Mouse (Mus musculus): Measurements from ENCODE around the gene D930007J09Rik.
A peak's percentile ranks its signal among the peaks of the same experiment; 100 is the strongest.

The D930007J09Rik gene

DNA sequence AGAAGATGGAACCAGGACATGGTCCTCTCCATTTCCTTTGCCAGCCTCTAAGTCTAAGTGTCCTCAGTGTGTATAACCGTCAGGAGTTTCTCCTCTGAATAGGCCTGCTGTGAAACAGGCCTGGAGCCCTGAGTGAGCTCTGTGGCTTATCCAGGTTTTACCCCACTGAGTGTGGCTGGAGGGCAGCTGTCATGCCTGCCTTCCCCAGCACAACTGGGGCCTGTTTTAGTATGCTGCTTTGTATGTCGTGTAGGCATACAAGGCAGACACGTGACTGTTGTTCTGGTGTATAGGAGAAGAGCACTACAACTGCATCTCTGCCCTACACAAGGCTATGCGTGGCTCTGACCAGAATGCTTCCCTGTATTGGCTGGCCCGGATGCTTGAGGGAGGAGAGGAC lies 17.3 kb upstream of the D930007J09Rik start:
- no peak for DNase-seq (ENCODE audit: low spot score)

DNA sequence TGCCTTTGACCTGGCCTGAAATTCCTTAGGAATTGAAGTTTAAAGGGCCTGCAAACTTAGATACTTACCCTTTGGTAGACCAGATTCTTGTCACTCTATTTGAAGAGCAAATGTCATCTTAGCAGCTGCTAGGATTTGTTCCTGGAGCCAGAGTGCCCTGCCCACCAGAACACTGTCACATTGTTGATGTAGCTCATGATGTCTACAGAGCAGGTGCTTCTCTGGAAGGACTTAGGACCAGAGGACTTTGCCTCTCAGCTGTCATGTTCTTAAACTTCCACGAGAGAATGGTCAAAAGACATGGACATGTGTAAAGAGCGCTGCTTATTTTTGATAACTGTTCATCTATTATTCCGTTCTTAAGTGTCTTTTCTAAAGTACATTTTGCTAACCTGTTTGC lies 16.6 kb upstream of the D930007J09Rik start:
- no peak for DNase-seq (ENCODE audit: low spot score)

DNA sequence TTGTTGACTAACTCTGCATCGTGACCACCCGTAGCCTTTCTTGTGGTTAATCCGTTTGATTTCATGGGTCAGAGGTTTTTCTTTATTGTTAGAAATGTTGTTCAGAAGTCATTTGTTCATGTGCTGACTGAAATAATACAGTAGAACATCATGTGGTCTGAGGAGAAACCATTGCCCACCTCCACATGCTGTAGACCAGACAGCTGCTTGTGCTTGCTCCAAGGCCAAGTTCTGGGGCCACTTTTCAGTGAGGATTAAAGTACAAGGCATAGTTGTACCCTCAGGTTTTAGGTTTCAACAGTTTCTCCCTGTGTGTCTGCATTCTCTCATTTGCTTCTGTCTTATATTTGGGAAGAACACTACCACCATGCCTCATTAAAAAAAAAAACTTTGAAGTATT lies 5.0 kb upstream of the D930007J09Rik start:
- no peak for DNase-seq (ENCODE audit: low spot score)

DNA sequence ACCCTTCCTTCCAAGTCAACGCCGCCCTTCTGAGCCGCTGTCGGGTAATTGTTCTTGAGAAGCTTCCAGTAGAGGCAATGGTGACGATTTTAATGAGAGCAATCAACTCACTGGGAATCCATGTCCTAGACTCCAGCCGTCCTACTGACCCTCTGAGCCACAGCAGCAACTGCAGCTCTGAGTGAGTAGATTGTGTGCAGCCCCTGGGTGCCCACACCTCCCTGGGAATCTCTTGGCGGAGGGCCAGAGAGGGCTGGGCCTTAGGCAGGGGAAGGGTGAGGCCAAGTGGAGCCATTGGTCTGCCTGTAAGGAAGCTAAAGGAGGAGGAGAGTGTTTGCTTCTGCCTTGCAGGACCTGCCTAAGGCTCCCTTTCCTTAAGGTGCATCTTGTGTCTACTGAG lies 4.2 kb upstream of the D930007J09Rik start:
- DNase-seq (ENCODE audit: low spot score): no peak

DNA sequence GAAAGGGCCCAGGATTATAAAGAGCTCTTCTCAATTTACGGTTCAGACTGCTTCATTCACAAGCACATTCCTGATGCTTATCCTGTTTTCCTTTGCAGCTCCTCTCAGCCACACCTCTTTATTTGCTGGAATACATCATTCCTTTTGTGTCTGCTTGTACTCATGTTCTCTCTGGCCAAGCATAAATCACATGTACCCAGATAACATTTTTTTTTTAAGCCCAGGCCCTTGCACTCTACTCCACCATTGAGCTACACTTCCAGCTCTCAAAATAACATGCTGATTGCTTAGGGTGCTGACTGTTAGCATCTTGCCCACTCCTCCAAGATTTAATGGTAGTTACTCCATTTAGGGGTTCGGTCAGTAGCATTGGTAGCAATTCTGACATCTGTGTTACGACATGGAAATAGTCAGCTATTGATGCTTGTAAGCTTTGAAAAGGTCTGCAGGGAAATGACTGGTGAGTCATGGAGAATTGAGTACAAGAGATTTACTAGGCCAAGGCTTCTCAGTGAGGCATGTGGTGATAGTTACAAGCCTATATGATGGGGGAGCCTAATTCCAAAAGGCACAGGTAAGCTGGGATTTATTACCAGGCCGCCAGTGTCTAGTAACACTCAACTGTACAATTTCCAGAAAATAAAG lies 1.2 kb upstream of the D930007J09Rik start:
- no peak for DNase-seq (ENCODE audit: low spot score)

DNA sequence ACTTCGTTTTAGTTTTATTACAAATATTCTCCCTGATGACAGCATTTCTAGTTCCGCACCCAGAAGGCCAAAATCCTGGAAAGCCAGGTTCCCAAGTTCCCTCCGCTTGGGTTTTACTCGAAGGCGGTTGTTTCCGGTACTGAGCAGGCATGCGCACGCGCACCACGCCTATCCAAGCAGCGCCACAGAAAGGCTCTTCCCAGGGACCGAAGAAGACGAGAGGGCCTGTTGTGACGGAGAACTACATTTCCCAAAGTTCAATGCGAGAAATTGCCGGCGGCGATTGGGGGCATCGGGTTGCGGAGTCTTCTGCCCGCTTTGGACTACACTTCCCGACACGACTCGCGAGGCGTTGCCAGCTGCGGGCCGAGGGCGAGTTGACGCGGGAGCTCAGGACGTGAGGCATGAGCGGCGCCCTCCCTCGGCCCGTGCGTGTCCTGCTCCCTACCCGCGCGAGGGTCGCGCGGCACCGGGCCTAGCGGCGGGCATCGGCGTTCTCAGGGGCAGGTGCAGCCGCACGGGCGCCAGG lies 892 bp downstream of the D930007J09Rik start, which contains the start of gene Wrnip1:
Wrnip1 (plus strand) TSS at position 346 of the 529 bp plus-strand sequence.
- peak; percentile 99 for DNase-seq (ENCODE audit: low spot score)

DNA sequence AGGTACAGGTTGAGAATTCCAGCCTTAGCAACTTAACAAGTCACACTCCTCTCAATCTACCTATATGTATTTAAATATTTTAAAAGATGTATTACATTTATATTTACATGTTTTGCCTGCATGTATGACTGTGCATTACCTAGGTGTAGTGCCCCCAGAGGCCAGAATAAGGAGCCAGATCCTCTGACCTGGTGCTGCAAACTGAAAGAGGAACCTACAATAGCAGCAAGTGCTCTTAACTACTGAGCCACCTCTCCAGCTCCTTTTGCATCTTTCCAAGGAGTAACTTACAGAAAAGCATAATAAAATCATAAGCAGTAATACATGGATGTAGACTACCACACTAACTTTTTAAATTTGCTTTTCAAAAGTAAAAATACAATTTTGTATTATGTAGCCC lies 1.8 kb downstream of the D930007J09Rik start:
- DNase-seq (ENCODE audit: low spot score): no peak

DNA sequence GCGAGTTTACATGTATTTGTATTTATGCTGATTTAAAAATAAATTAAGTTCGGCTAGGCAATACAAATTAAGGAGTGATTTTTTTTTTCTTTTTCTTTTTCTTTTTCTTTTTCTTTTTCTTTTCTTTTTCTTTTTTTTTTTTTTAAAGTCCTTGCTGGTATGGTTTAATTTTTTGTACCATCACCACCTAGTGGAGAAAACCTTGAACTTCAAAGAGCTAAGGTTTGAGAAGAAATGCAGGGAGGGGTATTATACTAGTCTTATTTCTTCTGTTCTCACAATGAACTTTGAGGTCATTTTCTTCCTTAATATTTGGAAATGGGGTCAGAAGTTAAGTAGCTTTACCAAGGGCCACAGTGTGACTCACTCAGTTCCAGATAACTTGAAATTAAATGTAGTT lies 3.5 kb downstream of the D930007J09Rik start:
- no peak for DNase-seq (ENCODE audit: low spot score)

DNA sequence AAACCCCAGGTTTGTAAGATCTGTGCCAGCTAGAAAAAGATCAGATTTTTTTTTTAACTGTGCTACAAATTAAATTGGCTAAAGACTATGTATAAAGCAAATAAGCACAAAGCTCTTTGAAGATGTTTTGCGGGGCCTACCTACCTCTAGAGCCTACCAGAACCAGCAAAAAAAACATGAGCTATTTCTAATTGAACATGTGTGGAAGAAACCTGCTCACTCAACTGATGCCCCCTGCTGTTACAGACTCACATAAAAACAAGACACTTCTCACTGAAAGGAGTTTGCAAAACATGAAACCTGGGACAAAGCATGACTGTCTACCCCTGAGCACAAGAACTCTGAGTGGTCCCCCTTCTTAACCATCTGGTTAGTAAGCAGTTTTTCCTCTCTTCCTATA lies 5.6 kb downstream of the D930007J09Rik start:
- no peak for DNase-seq (ENCODE audit: low spot score)

DNA sequence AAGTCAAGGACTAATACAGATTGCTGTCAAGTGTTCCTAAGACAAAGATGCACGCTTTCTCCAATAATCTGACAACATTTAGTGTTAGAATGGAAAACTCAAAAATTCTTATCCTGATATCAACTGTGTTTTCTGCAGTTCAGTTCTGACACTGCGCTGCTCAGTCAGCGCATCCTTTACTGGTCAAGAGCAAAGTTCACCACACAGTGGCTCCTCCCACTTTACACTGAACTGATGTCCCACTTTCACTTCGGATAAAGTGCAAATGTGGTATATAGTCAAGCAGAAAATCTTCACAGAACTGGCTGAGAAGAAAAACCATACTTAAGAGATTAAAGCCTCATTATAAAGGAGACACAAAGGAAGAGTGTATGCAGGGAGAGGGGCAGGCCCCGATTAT lies 7.5 kb downstream of the D930007J09Rik start:
- DNase-seq (ENCODE audit: low spot score): no peak

DNA sequence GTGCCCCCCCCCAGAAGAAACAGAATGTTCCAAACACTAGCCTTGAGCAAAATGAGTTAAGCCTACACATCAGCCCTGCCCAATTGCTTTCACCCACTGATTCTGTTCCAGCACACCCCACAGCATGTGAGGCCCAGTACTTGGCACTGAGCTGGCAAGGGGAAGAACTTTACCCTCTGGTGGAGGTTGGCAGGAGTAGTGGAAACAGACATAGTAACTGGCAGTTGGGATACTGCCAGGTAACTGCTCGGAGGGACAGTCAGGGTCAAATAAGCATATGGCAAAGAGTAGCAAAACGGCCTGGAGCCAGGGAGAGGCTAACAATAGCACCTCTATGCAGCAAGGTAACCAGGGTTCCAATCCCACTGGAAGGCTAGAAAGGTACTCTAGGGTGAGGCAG lies 8.0 kb downstream of the D930007J09Rik start:
- DNase-seq (ENCODE audit: low spot score): peak; percentile 15

DNA sequence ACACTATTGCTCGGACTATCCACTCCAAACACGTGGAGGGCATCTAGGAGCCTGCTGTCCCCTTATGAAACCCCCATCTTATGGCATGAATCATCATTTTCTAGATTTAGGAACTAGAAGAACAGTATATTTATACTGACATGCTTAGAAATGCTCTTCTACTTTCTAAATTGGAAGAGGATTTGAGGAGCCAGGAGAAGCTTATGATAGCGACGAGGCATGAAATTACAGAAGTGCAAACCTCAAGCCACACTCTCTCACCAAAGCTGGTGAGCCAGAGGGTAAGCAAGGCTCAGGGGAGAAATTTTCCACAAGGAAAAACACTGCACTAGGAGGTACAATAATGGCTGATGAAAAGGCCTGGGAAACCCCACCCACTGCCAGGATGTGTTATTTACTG lies 12.9 kb downstream of the D930007J09Rik start:
- no peak for DNase-seq (ENCODE audit: low spot score)

DNA sequence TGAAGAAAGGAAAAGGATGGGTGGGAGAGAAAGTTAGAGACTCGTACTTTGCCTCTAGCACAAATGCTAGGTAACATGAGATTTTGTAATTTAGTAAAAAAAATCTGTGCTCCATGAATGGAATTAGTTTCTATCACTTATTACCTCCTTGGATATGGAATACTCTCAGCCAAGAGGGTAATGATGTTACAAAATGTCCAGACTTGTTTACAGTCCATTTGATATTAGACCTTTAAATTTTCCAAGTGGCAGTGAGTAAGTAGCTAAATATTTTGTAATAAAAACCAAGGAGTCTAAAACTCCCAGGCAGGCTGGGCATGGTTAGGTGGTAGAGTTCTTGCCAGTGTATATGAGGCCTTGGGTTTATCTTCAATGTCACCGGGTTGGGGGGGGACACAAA lies 15.1 kb downstream of the D930007J09Rik start:
- no peak for DNase-seq (ENCODE audit: low spot score)

DNA sequence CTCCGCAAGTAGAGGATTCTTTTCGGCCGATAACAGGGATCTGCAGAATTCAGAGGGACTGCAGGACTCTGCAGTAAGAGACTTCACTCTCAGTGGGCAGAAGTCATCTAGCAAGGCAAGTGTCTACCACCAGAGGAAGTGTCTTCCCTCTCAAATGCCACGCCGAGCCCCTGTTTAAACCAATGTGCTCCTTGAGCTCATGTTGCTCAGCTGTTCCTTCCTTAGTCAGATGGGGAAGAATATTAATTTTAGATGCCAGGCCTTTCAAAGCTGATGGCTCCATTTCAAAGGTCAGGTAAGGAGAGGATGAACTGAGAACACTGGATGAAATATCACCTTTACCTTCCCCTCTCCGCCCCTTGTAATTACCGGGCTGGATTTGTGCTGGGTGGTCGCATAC lies 18.8 kb downstream of the D930007J09Rik start, which contains the start of gene Mylk4:
Mylk4 (minus strand) TSS at position 139 of the 400 bp plus-strand sequence.
- no peak for DNase-seq (ENCODE audit: low spot score)

DNA sequence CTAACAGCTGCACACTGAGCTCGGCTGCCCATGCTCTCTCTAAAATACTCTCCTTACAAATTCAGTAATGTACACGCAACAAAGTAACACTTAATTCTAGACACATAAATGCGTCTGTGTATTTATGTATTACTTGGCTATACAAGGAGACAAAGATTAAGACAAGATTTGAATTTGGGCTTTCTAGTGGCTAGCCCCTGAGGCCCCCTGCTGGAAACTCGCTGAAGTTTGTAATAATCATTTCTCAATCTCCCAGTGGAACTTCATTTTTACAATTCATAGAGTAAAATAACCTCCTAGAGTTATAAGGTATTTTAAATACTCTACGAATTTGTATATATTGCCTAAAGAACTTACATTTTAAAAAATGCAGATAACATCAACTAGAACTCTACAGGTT lies 19.6 kb downstream of the D930007J09Rik start:
- no peak for DNase-seq (ENCODE audit: low spot score)

DNA sequence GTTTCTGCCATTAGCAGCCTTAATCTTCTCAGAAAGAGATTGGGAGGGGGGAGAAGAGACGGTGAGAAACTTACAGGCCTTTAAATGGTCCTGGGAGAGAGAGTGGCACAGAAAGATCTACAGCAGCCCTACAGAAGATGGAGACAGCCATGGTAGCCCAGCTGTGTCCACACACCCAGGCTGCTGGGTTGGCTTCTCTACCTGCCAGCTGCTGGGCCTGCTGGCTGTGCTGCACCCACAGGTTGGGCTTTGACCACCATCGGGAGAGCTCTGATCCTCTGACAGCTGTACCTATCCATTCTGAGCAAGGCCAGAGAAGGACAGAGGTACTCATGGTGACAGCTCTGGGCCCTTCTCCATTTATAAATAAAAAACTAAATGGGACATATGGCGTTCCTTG lies 23.8 kb downstream of the D930007J09Rik start:
- no peak for DNase-seq (ENCODE audit: low spot score)

DNA sequence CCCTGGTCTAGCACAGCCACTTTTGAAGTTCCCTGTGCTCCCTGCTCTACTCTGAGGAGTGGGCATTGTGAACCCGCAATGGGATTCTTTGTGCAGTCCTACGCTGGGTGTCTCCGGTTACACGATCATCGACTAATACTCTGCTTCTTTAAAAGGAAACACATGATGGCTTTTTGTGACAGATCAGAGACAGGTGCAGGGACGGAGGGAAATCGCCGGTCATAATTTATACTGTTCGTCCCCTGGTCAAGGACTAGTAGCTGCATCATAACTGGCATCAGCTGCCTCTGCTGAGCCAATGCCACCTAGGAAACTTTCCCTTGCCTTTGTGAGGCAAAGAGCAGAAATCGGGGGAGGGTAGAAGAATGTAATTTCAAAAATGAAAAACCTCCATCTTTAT lies 26.3 kb downstream of the D930007J09Rik start:
- no peak for DNase-seq (ENCODE audit: low spot score)

DNA sequence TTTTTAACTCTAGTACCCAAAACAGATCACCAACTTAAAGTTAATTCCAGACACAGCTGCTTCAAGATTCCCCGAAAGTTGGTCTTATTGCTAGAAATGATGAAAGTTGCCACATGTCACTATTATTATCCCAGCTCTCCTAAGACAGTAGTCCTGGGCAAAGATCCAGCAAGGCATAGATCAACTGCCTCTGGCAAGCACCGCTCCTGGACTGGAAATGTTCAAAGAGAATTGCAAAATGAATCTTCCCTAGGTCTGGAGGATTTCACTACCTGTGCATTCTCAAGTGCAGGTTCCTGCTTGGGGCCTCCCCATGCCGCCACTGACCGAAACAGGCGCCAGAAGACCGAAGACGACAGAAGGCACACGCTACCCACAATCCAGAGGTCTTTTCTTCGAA lies 26.8 kb downstream of the D930007J09Rik start:
- DNase-seq (ENCODE audit: low spot score): no peak

DNA sequence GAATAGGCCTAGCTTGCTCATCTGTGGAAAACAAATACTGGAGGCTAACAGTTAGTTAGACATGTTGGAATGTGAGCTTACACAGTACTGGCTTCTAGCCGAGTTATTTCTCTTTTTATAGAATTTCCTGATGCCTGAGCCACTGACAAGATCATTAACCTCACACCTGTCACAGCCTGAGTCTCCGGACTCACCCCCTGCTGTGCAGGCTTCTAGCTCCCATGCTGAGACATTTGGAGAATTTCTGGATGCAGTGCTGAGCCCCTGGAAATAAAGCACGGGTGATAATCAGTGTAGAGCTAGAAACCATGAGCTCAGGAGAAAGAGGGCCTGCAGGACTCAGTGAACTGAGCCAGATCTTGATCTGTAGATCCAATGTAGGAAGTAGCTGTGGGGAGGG lies 32.7 kb downstream of the D930007J09Rik start:
- DNase-seq (ENCODE audit: low spot score): no peak

DNA sequence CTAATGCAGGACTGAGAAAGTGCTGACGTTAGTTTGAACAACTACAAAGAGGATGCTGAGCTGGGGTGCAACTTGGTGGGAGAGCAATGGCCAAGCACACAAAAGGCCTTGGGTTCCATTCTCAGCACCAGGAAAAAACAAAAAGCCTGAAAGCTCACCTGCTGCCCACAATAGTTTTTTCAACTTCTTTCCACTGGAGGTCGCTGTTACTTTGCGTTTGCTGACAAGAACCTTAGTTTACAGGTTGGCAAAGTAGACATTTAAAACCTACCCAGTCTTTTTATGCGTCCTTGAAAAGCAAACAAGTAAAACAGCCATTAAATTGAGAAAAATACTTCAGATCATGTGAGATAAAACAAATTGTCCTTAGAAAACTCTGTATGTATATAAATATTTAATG lies 34.5 kb downstream of the D930007J09Rik start:
- DNase-seq (ENCODE audit: low spot score): no peak

DNA sequence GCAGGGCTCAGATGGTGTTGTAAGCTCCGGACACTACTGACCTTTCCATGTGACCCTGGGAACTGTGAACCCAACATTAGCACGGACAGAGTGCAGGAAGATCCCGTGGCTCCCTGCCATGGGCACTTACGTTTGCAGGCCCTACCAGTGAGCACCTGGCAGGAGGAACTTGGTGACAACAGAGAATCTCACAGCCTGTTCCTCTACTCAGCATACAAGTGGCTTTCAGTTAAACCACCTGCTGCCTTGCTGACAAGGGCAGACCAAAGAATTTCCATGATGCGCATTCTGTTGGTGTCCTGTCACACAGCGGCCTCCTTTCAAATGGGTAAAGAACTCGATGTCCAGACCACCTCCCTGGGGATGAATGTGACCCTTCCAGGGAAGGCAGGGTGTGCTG lies 38.2 kb downstream of the D930007J09Rik start:
- DNase-seq (ENCODE audit: low spot score): no peak

DNA sequence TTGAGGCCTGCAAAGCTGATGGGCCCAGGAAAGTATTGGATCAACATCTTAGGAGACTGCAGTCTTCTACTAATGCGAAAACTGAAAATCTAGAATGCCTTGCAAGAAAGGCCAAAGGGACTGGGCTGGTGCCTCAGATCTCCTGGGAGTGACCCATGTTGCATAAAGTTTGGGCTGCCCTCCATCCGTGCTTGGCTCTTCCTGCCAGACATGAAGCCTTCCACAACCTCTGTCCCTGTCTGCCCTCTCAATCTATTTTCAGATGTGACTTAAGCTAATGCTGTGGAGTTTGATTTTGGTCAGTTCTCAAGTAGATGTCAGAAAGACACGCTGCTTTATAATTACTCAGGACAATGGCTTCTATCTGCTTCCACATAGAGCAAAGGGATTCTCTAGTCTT lies 39.5 kb downstream of the D930007J09Rik start:
- DNase-seq (ENCODE audit: low spot score): no peak

DNA sequence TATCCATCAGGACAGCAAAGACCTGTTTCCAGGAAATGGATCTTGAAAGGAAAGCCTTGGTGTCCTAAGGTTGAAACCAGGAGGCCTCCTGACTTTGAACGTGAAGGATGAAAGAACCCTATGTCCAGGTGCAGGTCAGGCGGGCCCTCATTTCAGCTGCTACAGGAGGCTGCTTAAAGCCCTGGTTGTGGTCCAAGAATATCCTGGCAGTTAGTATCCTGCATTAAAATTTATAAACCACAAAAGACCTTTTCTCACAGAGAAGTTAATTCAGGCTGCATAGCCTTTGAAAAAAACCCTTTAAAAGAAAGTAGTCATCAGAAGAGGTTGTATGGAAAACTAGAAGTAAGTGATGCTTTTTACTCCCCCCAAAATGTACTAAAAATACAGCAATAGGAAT lies 41.9 kb downstream of the D930007J09Rik start:
- DNase-seq (ENCODE audit: low spot score): no peak

DNA sequence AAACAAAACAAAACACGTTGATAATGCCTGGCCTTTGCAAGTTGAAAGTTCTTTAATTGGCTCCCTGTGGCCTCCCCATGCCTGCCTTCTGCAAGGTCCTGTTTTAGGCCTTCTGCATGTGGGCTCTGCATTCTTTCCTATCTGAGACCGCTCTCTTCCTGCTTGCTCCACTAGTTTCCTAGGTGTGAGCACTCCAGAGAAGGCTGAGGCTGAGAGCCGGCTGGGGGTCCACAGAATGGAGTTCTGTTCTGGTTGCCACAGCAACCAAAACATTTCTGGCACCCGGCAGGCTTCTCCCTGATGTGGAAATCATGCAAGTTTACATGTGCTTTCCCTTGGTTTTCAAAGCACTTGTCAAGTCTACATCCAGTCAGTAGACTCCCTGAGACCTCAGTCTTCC lies 43.6 kb downstream of the D930007J09Rik start:
- DNase-seq (ENCODE audit: low spot score): no peak

Measured in testis, postnatal 14 days (tissue).